Mouse (Mus musculus) frontal cortex, postnatal 14 days (tissue): ENCODE measurements around the gene Chaf1b.

Experiments used
- DNase-seq, 2 experiments: peaks; one replicate each; pipeline ENCODE4 v3.0.0; 2022; ENCODE audit warnings: low spot score in 2 of 2

The Chaf1b gene

GRCm38 (mm10) chr16:93912808-93913207 lies 29.1 kb downstream of the Chaf1b start:
- no peak for DNase-seq

- no peak for DNase-seq
Observed at GRCm38 (mm10) chr16:93913881-93914576, 30.3 kb downstream of the Chaf1b start.

- DNase-seq: peak in 1 of 2 experiments; percentile 30
Observed at GRCm38 (mm10) chr16:93915338-93915849, 31.7 kb downstream of the Chaf1b start.

GRCm38 (mm10) chr16:93917712-93918678 lies 34.3 kb downstream of the Chaf1b start:
- peak; percentile 57 to 77 for DNase-seq

DNA sequence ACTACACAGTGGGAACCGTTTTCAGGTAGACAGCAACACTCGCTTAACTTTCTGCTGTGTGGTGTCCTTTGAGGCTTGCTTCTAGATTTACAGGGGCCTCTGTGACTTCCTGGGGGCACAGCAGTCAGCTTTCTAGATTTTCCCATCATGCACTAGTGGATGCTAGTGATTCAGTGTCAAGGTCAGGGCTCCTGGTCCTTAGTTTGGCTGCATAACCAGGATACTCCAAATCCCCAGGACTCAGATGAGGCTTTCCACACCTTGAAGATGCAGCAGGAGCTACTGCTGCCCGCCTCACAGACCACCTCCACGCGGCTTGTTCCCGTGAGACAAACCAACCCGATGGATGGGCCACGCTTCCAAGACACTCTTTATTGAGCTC lies 35.0 kb downstream of the Chaf1b start:
- DNase-seq: no peak

GRCm38 (mm10) chr16:93919189-93919588 lies 35.5 kb downstream of the Chaf1b start:
- no peak for DNase-seq

DNA sequence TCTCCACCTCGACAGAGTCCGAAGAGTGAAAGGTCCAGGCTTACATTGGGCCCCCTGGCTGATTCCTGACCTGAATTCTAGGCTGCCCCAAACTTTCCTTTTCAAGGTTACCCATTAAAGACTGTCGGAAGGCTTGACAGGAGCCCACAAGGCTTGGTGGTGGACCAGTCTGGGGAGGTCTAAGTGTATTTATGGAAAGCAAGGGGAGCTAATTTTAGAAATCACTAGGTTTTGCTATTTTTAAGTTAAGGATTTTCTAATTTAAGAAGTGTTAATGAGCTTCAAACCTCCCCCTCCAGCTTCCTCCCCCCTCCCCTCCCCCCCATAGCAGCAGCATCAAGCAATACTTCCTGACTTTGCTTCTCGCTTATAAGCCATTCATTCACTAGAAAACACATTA lies 37.0 kb downstream of the Chaf1b start:
- no peak for DNase-seq

- no peak for DNase-seq
Observed at GRCm38 (mm10) chr16:93922835-93923389, 39.2 kb downstream of the Chaf1b start.

DNA sequence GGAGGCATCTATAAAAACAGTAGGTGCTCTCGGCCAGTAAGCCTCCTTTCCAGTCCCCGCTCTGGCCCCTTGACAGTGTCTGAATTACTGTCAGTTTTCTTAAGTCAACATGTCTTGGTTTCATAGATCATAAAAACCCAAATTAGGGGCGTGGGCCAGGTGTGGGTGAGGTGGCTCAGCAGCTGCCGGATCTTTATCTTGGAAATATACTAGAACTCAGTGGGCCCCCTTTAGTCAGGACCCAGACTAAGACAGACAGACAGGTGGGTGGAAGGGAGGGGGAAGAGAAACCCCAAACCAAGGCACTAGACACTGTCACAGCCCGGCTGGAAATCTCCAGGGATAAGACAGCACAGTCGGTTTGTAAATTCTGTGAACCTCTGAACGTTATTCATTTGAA lies 40.1 kb downstream of the Chaf1b start:
- DNase-seq: no peak

DNA sequence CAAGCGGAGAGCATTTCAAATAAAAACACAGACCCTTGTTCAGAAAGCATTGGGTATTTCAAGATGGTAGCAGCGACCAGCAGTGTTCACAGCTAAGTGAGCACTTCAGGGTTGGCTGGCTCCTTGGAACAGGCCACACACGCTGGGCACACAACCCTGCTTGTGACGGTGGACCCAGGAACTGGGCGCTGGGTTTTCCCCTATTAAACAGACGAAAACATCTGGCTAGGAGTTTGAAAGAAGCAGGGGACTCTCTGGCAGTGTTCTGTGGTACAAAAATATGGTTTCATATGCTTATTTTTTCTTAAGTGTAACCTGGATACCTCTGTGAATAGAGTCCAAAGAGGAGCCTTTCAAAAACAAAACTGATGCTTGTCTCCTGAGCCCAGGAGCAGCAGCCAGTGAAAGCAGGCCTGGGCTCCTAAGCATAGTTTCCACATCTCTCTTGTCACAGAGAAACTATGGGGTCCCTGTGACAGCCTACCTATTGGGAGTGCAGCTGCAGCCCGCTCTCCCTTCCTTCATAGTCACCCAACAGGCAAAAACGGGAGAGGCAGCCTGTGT lies 42.1 kb downstream of the Chaf1b start:
- no peak for DNase-seq

DNA sequence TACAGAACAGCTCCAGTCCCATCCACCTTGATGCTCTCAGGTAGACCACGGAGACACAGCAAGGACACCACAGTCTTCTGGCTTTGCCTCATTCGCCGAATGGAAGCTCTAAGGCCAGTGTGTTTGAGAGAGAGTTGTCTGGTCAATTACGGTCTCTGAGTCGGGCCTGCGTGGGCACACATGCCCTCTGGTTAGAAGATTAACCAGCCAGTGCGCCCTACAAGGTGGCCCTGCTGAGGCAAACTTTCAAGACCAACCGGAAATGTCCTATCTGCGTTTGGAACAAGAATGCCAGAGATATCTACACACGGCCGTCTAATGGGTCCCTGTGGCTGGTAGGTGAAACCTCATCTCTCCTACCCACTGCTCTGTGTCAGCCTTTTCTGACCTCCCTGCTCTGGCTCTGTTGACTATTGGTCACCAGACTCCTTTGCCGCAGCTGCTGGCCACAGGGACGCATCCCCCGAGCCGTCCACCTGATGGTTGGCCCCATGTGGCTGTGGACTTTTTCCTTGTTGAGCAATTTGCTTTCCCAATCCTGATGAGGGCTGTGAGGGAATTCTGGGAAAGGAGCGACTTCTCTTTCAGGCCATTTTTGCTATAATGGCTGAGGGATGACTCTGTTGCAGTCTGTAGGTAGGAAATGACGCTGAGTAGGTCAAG lies 45.8 kb downstream of the Chaf1b start:
- DNase-seq: no peak

- no peak for DNase-seq
Observed at GRCm38 (mm10) chr16:93932185-93933168, 48.8 kb downstream of the Chaf1b start.

DNA sequence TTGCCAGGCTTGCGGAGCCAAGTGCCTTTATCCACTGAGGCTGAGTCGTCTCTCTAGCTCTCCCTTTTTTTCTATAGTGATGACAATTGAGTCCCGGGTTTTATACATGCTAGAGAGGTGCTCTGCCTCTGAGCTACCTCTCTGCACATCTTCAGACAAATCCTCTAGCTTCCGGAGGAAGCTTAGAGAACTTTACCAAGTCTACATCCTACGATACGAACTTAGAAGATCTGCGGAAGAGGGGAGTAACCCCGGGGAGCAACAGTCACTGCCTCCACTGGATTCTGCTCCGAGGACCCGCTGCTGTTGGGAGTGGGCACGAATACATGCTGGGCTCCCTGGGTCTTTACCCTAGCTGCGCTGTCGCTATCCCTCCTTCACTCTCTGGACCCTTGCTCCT lies 50.9 kb downstream of the Chaf1b start:
- DNase-seq: no peak

GRCm38 (mm10) chr16:93935009-93935408 lies 51.3 kb downstream of the Chaf1b start:
- DNase-seq: no peak

DNA sequence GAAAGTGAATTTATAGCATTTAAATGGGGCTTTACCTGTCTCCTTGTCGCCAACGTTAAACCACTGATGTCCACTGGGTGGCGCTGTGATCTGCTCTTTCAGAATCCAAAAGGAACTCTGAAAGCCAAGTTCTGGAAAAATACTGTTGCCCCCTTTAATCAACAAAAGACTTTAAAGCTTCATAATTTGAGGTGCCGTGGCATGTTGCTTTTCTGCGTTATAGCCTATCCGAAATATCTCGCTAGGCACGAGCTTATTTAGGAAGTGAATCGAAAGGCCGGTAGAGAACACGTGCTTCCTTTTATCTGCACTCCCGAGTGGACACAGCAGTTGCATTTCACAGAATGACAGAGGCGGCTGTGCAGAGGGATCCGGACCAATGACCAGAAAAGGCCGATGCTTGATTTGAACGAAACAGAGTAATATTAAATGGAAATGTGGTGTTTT lies 54.7 kb downstream of the Chaf1b start:
- peak in 1 of 2 experiments; percentile 67 for DNase-seq

DNA sequence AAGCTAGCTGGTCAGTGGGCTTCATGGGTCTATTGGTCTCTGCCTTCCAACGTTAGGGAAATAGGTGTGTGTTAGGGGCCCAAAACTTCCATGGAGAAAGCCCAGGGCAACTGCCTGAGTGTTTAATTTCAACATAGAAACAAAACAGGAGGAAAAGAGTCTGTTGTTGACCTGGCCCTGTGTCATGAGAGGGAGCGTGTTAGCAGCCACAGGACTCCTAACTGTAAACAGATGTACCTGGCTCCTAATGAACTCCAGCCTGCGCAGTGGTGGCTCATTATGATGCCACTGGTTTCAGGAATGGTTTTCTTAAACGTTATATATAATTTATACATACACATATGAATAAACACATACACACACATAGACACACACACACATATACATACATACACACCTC lies 56.3 kb downstream of the Chaf1b start:
- no peak for DNase-seq

- DNase-seq: no peak
Observed at GRCm38 (mm10) chr16:93941781-93942567, 58.3 kb downstream of the Chaf1b start.

GRCm38 (mm10) chr16:93942796-93943502 lies 59.2 kb downstream of the Chaf1b start:
- no peak for DNase-seq

DNA sequence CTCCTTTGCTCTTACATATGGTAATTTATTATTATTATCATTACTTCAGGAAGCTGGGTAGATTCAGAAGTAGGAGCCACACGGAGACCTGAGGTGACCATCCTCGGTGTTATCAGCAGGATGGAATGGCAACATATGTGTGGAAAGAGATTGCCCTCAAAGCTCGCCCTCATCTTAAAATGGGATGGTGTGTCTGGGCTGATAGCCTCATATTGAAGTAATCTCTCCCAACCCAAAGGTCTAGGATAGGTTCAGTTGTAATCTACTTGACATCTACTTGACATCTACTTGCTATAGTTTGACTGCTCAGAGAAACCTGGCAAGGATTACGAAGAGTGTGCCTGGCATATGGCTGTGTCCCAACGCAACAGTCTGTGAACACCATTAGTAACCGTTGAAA lies 60.6 kb downstream of the Chaf1b start:
- DNase-seq: no peak
